Mouse (Mus musculus) C2C12 (cell line): ENCODE measurements around the gene Ebf1. TPM values are rescaled to one million over a fixed set of nuclear protein-coding genes. Genes with fewer than 3 reads are reported as not detected.

Experiments
- H3K27me3 ChIP-seq: one replicate; pipeline ENCODE4 v1.6.1; 2011; ENCODE audit not compliant: control insufficient read depth, insufficient read depth, insufficient read length
- H3K36me3 ChIP-seq: one replicate; pipeline ENCODE4 v1.6.1; 2011; ENCODE audit not compliant: control insufficient read depth, insufficient read depth
- H3K4me3 ChIP-seq: one replicate; pipeline ENCODE4 v1.5.1; 2011; ENCODE audit warnings: mild to moderate bottlenecking, control low read depth; ENCODE audit not compliant: poor library complexity, insufficient read depth, severe bottlenecking
- H3K79me2 ChIP-seq: one replicate; pipeline ENCODE4 v1.6.1; 2011; ENCODE audit not compliant: control insufficient read depth, insufficient read depth
- H3K79me3 ChIP-seq: one replicate; pipeline ENCODE4 v1.6.1; 2011; ENCODE audit warnings: low read depth, control low read depth
- H3ac ChIP-seq: one replicate; pipeline ENCODE3; 2011; ENCODE audit warnings: low read depth; ENCODE audit not compliant: control insufficient read depth, insufficient read length
- CEBPB ChIP-seq: IDR thresholded peaks from one replicate; pipeline ENCODE4 v1.6.1; 2011; ENCODE audit warnings: low read depth, mild to moderate bottlenecking, control low read depth, moderate library complexity
- CTCF ChIP-seq: IDR thresholded peaks from one replicate; pipeline ENCODE4 v1.5.1; 2011; ENCODE audit not compliant: control insufficient read depth, insufficient read depth, insufficient read length
- FOSL1 ChIP-seq: IDR thresholded peaks from one replicate; pipeline ENCODE4 v1.8.0; 2011; ENCODE audit warnings: mild to moderate bottlenecking, low read length; ENCODE audit not compliant: poor library complexity, insufficient read depth, severe bottlenecking
- MAX ChIP-seq: IDR thresholded peaks from one replicate; pipeline ENCODE4 v1.6.1; 2011; ENCODE audit warnings: mild to moderate bottlenecking, control low read depth
- MYOD1 ChIP-seq: IDR thresholded peaks from one replicate; pipeline ENCODE4 v1.6.1; 2011; ENCODE audit warnings: low read depth; ENCODE audit not compliant: control insufficient read depth, insufficient read length
- MYOG ChIP-seq: IDR thresholded peaks from one replicate; pipeline ENCODE4 v1.6.1; 2011; ENCODE audit not compliant: control insufficient read depth, insufficient read length; ENCODE audit errors: extremely low read depth
- USF1 ChIP-seq: IDR thresholded peaks from one replicate; pipeline ENCODE4 v1.6.1; 2011; ENCODE audit warnings: low read depth, mild to moderate bottlenecking, control low read depth, moderate library complexity
- polyA plus RNA-seq: library from polyadenylated mRNA; unstranded; fragments of >200 nt; fragmentation: generic; extraction: Trizol; gene quantifications from one replicate; pipeline ENCODE4 v1.2.1, GENCODE M21; 2012; ENCODE audit warnings: missing spikeins

Gene Ebf1
- polyA plus RNA-seq, 1 experiment, result 4.3 TPM

DNA sequence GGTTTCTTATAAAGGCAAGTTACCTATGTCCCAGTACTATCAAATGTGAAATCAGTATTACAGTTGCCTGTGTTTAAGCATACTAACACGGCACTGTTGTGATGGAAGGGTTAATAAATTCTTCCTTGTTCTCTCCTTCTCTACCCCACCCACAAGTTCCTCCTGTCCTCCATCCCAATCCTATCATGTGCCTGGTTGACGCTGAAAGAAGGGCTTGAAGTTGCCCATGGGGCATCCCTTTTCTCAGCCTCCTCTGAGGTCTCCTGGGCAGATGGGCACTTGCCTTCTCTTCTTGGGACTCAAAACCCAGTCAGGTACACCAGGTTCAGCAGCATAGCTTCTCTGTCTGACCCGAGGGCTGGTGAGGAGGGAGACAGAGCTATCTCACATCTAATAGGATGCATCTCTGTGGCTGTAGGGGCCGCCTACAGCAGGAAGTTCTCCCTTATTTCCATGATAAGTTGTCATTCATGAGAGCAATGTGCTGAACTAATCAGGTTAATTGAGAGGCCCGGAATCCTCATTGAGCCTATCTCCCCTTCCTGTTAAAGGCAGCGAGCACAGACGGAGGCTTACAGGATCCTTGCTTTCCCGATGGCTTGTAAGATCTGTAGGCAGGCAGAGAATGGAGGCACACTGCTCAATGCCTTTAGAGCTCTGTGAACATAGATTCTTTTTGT lies 37.4 kb downstream of the Ebf1 start:
- no peaks in the 10 kb centered on the region for H3K79me3 ChIP-seq
- no peaks in the 10 kb centered on the region for H3K79me2 ChIP-seq
- H3K27me3 ChIP-seq, result no peaks in the 10 kb centered on the region
- no peak overlapping the region for H3K4me3 ChIP-seq
- no peak overlapping the region for H3ac ChIP-seq
- TF ChIP-seq MYOG (no peak), MYOD1 (no peak), FOSL1 (no peak), MAX (no peak), CTCF (no peak), USF1 (no peak), CEBPB (no peak)
- peaks cover 4% of the 10 kb centered on the region for H3K36me3 ChIP-seq

DNA sequence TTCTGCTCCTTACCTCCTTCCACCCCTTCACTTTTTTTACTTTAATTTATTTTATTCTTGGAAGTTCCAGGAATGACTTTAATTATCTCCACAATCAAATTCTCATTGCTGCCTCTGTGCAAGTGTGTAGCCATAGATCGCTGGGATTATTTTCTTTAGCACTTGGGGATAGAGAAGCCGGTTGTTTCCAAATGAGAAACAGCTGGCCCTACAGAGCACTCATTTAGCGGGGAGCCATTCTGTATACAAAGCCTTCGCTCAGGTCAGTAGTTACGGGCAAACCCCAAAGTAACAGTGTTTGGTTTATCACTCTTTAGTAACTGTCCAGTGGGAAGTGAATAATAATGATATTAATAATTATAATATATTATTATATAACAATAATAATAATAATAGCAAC lies 38.4 kb downstream of the Ebf1 start:
- TF ChIP-seq MAX (no peak), MYOG (no peak), FOSL1 (no peak), MYOD1 (no peak), USF1 (no peak), CTCF (no peak), CEBPB (no peak)
- peaks cover 4% of the 10 kb centered on the region for H3K36me3 ChIP-seq
- H3K4me3 ChIP-seq, result no peak overlapping the region

DNA sequence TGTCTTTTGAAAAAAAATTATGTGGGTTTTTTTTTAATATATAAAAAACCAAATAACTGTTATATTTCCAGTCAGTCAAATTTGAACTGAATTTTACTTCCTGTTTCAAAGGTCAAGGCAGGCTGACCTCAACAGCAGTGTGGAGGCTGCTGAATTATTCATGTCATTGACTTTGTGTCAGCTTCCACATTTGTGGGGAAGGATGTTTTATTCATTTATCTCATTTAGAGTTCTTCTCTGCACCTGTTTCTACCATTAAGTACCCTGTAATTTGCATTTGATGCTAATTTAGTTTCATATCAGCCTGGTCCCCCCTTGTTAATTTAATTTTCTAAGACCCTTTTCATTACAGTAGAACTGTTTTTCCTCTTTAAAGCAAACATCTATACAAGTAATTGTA lies 39.8 kb downstream of the Ebf1 start:
- Histone ChIP-seq H3K79me3 (no peaks in the 10 kb centered on the region), H3ac (no peak overlapping the region), H3K27me3 (no peaks in the 10 kb centered on the region), H3K4me3 (no peak overlapping the region), H3K36me3 (peaks cover 4% of the 10 kb centered on the region), H3K79me2 (no peaks in the 10 kb centered on the region)
- TF ChIP-seq FOSL1 (no peak), CEBPB (no peak), MAX (no peak), CTCF (no peak), MYOD1 (no peak), USF1 (no peak), MYOG (no peak)

More for the DNA sequence above, 38.4 kb downstream of the Ebf1 start:
- no peaks in the 10 kb centered on the region for H3K79me2 ChIP-seq
- H3ac ChIP-seq, result no peak overlapping the region
- no peaks in the 10 kb centered on the region for H3K27me3 ChIP-seq
- H3K79me3 ChIP-seq, result no peaks in the 10 kb centered on the region

DNA sequence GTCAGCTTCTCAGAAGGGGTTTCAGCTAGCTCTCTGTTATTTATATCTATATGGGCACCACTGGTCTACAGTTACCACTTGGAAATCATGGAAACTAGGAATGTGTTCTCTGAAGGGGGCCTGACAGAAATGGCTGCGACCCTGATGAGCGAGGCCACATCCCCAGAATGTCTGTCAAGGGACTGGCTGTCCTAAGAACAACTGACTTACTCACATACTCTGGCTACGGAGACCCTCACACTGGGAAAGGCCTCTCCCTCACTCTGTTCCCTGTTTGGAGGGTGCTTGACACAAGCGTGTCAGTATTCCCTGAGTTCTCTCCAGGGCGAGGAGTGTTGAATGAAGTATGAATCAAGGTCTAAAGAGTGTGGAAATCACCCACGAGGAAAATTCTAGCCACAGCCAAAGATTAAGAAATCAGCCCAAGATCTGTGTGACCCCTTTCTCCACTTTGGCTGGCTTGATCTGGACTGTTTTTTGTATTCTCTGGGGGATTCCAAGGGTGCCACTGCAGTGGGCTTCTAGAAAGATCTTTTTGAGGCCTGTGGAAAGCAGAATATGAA lies 40.8 kb downstream of the Ebf1 start:
- H3K36me3 ChIP-seq, result no peaks in the 10 kb centered on the region
- H3ac ChIP-seq, result no peak overlapping the region
- no peaks in the 10 kb centered on the region for H3K27me3 ChIP-seq
- H3K79me2 ChIP-seq, result no peaks in the 10 kb centered on the region
- H3K79me3 ChIP-seq, result no peaks in the 10 kb centered on the region
- no peak for TF ChIP-seq USF1
- no peak for TF ChIP-seq MYOD1
- TF ChIP-seq CTCF, result no peak
- no peak for TF ChIP-seq CEBPB
- TF ChIP-seq MYOG, result no peak
- no peak for TF ChIP-seq MAX
- TF ChIP-seq FOSL1, result no peak
- no peak overlapping the region for H3K4me3 ChIP-seq

DNA sequence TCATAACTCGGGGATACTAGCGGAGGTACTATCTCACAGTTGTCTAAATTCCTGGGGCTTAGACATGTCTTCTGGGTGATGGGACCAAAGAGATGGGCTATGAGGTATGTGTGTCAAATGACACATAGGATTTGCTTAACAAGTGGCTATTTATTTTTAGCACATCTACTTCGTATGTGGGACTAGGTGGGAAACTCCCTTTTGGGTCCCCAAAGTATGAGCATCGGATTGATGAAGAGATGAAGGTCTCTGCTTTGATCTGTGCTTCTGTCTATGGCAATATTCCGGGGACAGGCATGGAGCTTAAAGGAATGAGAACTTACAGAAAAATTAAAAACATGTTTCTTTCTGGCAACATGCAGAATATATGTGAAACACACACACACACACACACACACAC lies 44.8 kb downstream of the Ebf1 start:
- no peak for TF ChIP-seq FOSL1
- no peak for TF ChIP-seq MYOG
- no peak for TF ChIP-seq CEBPB
- TF ChIP-seq MAX, result no peak
- no peak for TF ChIP-seq MYOD1
- no peak for TF ChIP-seq USF1
- TF ChIP-seq CTCF, result no peak

More for the DNA sequence above, 44.8 kb downstream of the Ebf1 start:
- no peaks in the 10 kb centered on the region for H3K79me3 ChIP-seq
- H3K27me3 ChIP-seq, result no peaks in the 10 kb centered on the region
- H3K79me2 ChIP-seq, result no peaks in the 10 kb centered on the region
- H3ac ChIP-seq, result no peak overlapping the region
- H3K4me3 ChIP-seq, result no peak overlapping the region
- no peaks in the 10 kb centered on the region for H3K36me3 ChIP-seq
